Mouse (Mus musculus) lung, postnatal 0 days (tissue): Measurements from ENCODE around the gene Lrrc26. TPM values are rescaled to one million over a fixed set of nuclear protein-coding genes. Genes with fewer than 3 reads are reported as not detected.
A peak's percentile ranks its signal among the peaks of the same experiment; 100 is the strongest.

Experiments
- ATAC-seq: fragments of 200-750 bp; cut with Nextera tagmentation; 2 replicates; pipeline ENCODE4 v1.8.0; 2017; ENCODE audit warnings: moderate library complexity
- DNase-seq: peaks from one replicate; pipeline ENCODE4 v3.0.0-alpha.2; 2016; ENCODE audit warnings: low spot score
- H3K27ac ChIP-seq: fragments of 300-500 bp; sonication (generic); 2 replicates; pipeline ENCODE4 v1.5.1; 2014; ENCODE audit warnings: antibody characterized with exemption, mild to moderate bottlenecking, low read length, mixed read lengths
- H3K27me3 ChIP-seq: fragments of 300-500 bp; sonication (generic); replicated peaks from 2 replicates; pipeline ENCODE4 v1.6.1; 2014; ENCODE audit warnings: low read length, mixed read lengths; ENCODE audit not compliant: insufficient read depth
- H3K36me3 ChIP-seq: fragments of 300-500 bp; sonication (generic); 2 replicates; pipeline ENCODE4 v1.6.1; 2014; ENCODE audit warnings: low read length, mixed read lengths; ENCODE audit not compliant: insufficient read depth
- H3K4me1 ChIP-seq: fragments of 300-500 bp; sonication (generic); 2 replicates; pipeline ENCODE4 v1.6.1; 2014; ENCODE audit warnings: antibody characterized with exemption, low read depth, low read length, mixed read lengths; ENCODE audit not compliant: insufficient read depth
- H3K4me2 ChIP-seq: fragments of 300-500 bp; sonication (generic); replicated peaks from 2 replicates; pipeline ENCODE4 v1.6.1; 2014; ENCODE audit warnings: low read depth, mild to moderate bottlenecking, low read length, moderate library complexity, mixed read lengths
- H3K4me3 ChIP-seq: fragments of 300-500 bp; sonication (generic); 2 replicates; pipeline ENCODE4 v1.5.1; 2014; ENCODE audit warnings: low read depth, low read length
- H3K9ac ChIP-seq: fragments of 300-500 bp; sonication (generic); replicated peaks from 2 replicates; pipeline ENCODE4 v1.6.1; 2014; ENCODE audit warnings: low read depth, mild to moderate bottlenecking
- H3K9me3 ChIP-seq: fragments of 300-500 bp; sonication (generic); 2 replicates; pipeline ENCODE4 v1.6.1; 2016; ENCODE audit warnings: low read length, mixed read lengths
- CTCF ChIP-seq: IDR thresholded peaks from 2 replicates; pipeline ENCODE4 v1.5.1; 2016; ENCODE audit warnings: antibody characterized with exemption, mild to moderate bottlenecking
- EP300 ChIP-seq: IDR thresholded peaks from 2 replicates; pipeline ENCODE4 v1.6.1; 2016; ENCODE audit warnings: antibody characterized with exemption, mild to moderate bottlenecking, control low read depth
- WGBS: fragments of 180-500 bp; shearing (Covaris S2); extraction: QIAGEN DNeasy Blood & Tissue Kit; methylation state at CpG from one replicate; pipeline ENCODE4 v1.1.7; 2014; 5-methylcytosine and 5-hydroxymethylcytosine counted together
- polyA plus RNA-seq: library from polyadenylated mRNA; unstranded; fragments of >200 nt; fragmentation: Nextera tagmentation; extraction: Ambion mirVana; gene quantifications from 2 replicates; pipeline ENCODE4 v1.2.1, GENCODE M21; 2015

Lrrc26 gene
- polyA plus RNA-seq, 1 experiment from 2014 or later, result 46.5 TPM

DNA sequence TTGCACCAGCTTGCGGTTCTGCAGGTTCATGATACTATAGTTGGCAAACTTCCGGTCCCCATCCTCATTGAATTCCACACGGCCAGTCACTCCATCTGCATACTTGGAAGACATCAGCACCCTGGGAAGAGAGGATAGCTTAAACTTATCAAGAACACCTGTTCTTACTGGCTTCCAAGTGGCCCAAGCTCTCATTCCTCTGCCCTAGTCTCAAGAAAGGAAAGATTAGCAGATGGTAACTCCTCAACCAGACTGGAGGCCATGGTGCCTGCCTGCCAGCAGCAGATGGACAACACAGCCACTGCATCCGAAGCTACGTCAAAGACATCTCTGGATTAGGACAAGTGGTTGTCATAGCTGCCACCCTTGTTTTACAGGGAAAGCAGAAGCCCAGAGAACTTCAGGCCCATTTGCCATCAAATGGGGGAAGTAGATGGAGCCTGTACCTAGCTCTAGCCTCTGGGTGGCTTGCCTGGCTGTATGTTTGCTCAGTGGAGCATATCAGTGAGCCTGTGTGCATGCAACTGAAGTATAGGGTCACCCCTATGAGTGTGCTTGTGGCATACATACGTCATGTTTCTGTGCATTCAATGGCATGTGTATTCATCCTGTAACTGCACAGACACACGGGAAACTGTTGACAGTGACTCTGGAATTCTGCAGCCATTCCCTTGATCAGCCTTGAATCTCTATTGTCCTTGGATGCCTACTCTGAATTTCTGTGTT, 14.4 kb downstream of the Lrrc26 start:
- Histone ChIP-seq H3K9me3 (no peaks in the 10 kb centered on the region), H3K9ac (no peak overlapping the region), H3K4me1 (no peaks in the 10 kb centered on the region), H3K36me3 (no peaks in the 10 kb centered on the region), H3K27me3 (peaks cover 9% of the 10 kb centered on the region; the same call in 1 of the 2 replicates), H3K27ac (no peak overlapping the region), H3K4me2 (no peak overlapping the region), H3K4me3 (no peak overlapping the region)
- no peak for TF ChIP-seq EP300
- TF ChIP-seq CTCF, result no peak
- DNase-seq (no peak), ATAC-seq (no peak)
- 65% methylated on average over 7 of the region's 7 CpGs for whole genome bisulfite sequencing

DNA sequence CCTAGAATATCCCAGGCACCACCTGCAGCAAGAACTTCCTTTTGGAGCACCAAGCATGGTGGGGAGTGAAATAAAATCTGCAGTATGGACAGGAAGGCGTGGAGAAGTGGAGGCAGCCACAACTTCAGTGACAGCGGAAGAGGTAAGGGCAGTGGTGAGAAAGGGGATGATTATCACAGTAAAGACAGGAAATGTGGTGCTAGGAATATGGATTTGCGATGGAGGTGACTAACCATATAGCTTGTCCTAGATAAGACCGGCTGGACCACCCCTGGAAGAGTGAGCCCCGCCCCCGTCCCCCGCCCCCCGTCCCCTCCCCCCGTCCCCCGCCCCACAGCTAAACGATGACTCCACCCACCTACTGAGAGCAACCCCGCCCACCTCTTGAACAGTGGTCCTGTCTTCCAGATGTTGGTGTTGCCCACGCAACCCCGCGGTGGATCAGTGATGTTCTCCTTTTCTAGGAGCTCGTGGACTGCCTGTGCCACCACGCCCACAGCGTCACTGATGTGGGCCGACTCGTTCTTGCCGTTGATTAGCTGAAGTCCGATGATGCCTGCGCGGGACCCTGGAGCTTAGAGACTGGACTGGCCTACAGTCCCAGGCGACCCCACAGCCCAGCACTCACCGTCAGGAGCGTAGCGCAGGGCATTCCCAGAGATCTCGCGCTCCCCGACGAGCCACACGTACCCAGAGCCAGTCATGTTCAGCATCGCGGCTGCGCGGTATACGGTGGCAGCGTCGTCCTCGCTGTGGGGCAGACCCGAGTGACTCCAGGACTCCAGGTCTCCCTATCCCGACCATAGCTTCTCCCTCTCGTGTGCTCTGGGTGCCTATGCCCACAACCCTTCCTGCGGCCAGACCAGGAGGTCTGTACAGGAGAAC, 15.2 kb downstream of the Lrrc26 start:
- 2% methylated on average over 43 of the region's 45 CpGs for WGBS
- Histone ChIP-seq H3K36me3 (no peaks in the 10 kb centered on the region), H3K4me2 (peak overlapping the region; percentile 60), H3K4me3 (peak overlapping the region; percentile 34; the same call in 1 of the 2 replicates), H3K4me1 (no peaks in the 10 kb centered on the region), H3K9ac (no peak overlapping the region), H3K9me3 (no peaks in the 10 kb centered on the region), H3K27me3 (peaks cover 9% of the 10 kb centered on the region; the same call in 1 of the 2 replicates), H3K27ac (no peak overlapping the region)
- ATAC-seq (peak; percentile 14), DNase-seq (no peak)
- TF ChIP-seq CTCF (no peak), EP300 (no peak)

GRCm38 (mm10) chr2:25305587-25306359, 16.1 kb downstream of the Lrrc26 start:
- Histone ChIP-seq H3K4me1 (no peaks in the 10 kb centered on the region), H3K36me3 (no peaks in the 10 kb centered on the region), H3K9ac (no peak overlapping the region), H3K9me3 (no peaks in the 10 kb centered on the region), H3K27ac (no peak overlapping the region), H3K27me3 (peaks cover 15% of the 10 kb centered on the region; the same call in 1 of the 2 replicates), H3K4me2 (0 out of 2 replicates have a peak overlapping the region, but pooled peaks have one; percentile 60), H3K4me3 (no peak overlapping the region)
- 49% methylated on average over 14 of the region's 14 CpGs for WGBS
- no peak for TF ChIP-seq CTCF
- no peak for TF ChIP-seq EP300
- DNase-seq, result no peak
- no peak for ATAC-seq

DNA sequence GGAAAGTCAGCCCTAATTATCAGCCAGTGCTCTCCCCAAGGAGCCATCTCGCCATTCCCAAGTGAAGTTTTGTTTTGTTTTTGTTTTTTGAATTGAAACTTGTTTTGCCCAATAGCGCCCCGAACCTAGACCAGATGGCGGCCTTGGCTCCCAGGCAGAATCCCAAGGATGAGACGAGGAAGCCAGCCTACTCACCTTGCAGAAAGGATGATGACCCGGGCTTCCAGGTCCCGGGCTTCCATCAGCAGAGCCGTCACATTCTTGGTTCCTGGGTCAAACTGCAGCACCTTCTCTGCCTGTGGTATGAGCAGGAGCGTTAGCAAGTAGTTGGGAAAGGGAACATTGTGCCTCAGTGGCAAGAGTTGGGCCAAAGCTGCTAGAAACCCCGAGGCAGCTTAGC, 20.5 kb downstream of the Lrrc26 start:
- no peak for DNase-seq
- no peaks in the 10 kb centered on the region for H3K4me1 ChIP-seq
- peaks cover 18% of the 10 kb centered on the region for H3K27me3 ChIP-seq
- ATAC-seq, result no peak
- TF ChIP-seq EP300 (no peak), CTCF (no peak)
- no peak overlapping the region for H3K9ac ChIP-seq
- no peaks in the 10 kb centered on the region for H3K36me3 ChIP-seq
- WGBS, result 50% methylated on average over 10 of the region's 10 CpGs
- no peak overlapping the region for H3K27ac ChIP-seq
- H3K4me3 ChIP-seq, result no peak overlapping the region
- no peaks in the 10 kb centered on the region for H3K9me3 ChIP-seq
- H3K4me2 ChIP-seq, result no peak overlapping the region

DNA sequence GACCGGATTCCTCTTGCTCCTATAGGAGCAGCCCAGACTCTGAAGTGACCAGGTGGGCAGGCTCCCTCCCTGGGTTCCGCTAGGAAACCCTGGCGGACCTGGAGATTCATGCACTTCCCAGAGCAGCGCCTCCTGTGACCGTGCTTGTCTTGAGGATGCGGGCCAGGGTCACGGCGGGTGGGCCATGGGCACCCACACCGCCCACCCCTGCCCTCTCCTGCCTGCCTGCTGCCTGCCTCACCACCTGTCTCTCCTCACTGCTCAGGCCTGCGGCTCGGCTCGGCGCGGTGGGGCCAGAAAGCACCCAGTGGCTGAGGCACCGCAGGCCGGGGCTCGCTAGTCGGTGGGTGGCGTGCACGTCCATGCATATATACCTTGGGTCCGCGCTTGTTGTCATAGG, 21.3 kb downstream of the Lrrc26 start:
- H3K9ac ChIP-seq, result no peak overlapping the region
- H3K27me3 ChIP-seq, result peaks cover 12% of the 10 kb centered on the region
- H3K36me3 ChIP-seq, result no peaks in the 10 kb centered on the region
- DNase-seq (no peak), ATAC-seq (no peak)
- TF ChIP-seq EP300 (no peak), CTCF (no peak)
- H3K4me2 ChIP-seq, result no peak overlapping the region
- H3K9me3 ChIP-seq, result no peaks in the 10 kb centered on the region
- no peaks in the 10 kb centered on the region for H3K4me1 ChIP-seq
- no peak overlapping the region for H3K4me3 ChIP-seq
- 3% methylated on average over 22 of the region's 22 CpGs for WGBS
- H3K27ac ChIP-seq, result no peak overlapping the region

- no peak overlapping the region for H3K4me2 ChIP-seq
- DNase-seq (no peak), ATAC-seq (no peak)
- H3K27ac ChIP-seq, result no peak overlapping the region
- no peak for TF ChIP-seq EP300
- TF ChIP-seq CTCF, result no peak
- no peak overlapping the region for H3K4me3 ChIP-seq
- H3K4me1 ChIP-seq, result no peaks in the 10 kb centered on the region
- no peak overlapping the region for H3K9ac ChIP-seq
- 4% methylated on average over 11 of the region's 11 CpGs for WGBS
- no peaks in the 10 kb centered on the region for H3K36me3 ChIP-seq
- H3K9me3 ChIP-seq, result no peaks in the 10 kb centered on the region
- H3K27me3 ChIP-seq, result peaks cover 12% of the 10 kb centered on the region
Observed at GRCm38 (mm10) chr2:25311491-25311891, 21.8 kb downstream of the Lrrc26 start.
